Mouse (Mus musculus) intestine, embryonic 15.5 days (tissue): ENCODE results near the gene Pdyn. TPM values are rescaled to one million over a fixed set of nuclear protein-coding genes. Genes with fewer than 3 reads are reported as not detected.

Experiments
- ATAC-seq: fragments of 200-750 bp; cut with Nextera tagmentation; 2 replicates; pipeline ENCODE4 v1.8.0; 2017; ENCODE audit warnings: moderate TSS enrichment, moderate library complexity
- H3K27ac ChIP-seq: fragments of 300-500 bp; sonication (generic); 2 replicates; pipeline ENCODE4 v1.5.1; 2015; ENCODE audit warnings: mild to moderate bottlenecking, inconsistent platforms
- H3K27me3 ChIP-seq: fragments of 300-500 bp; sonication (generic); replicated peaks from 2 replicates; pipeline ENCODE4 v1.6.1; 2015; ENCODE audit warnings: inconsistent platforms
- H3K36me3 ChIP-seq: fragments of 300-500 bp; sonication (generic); 2 replicates; pipeline ENCODE4 v1.6.1; 2015; ENCODE audit warnings: inconsistent platforms
- H3K4me1 ChIP-seq: fragments of 300-500 bp; sonication (generic); replicated peaks from 2 replicates; pipeline ENCODE4 v1.6.1; 2015; ENCODE audit warnings: inconsistent platforms
- H3K4me2 ChIP-seq: fragments of 300-500 bp; sonication (generic); replicated peaks from 2 replicates; pipeline ENCODE4 v1.6.1; 2015; ENCODE audit warnings: mild to moderate bottlenecking, inconsistent platforms
- H3K4me3 ChIP-seq: fragments of 300-500 bp; sonication (generic); replicated peaks from 2 replicates; pipeline ENCODE4 v1.5.1; 2015; ENCODE audit warnings: inconsistent platforms
- H3K9ac ChIP-seq: fragments of 300-500 bp; sonication (generic); 2 replicates; pipeline ENCODE4 v1.6.1; 2015; ENCODE audit warnings: inconsistent platforms
- H3K9me3 ChIP-seq: fragments of 300-500 bp; sonication (generic); 2 replicates; pipeline ENCODE4 v1.6.1; 2016; ENCODE audit warnings: inconsistent platforms
- WGBS: fragments of 180-500 bp; shearing (Covaris S2); methylation state at CpG from one replicate; pipeline ENCODE4 v1.1.7; 2015; 5-methylcytosine and 5-hydroxymethylcytosine counted together
- polyA plus RNA-seq: library from polyadenylated mRNA; unstranded; fragments of >200 nt; fragmentation: Nextera tagmentation; extraction: Ambion mirVana; gene quantifications from 2 replicates; pipeline ENCODE4 v1.2.1, GENCODE M21; 2015

Pdyn gene
- polyA plus RNA-seq, result 0.66 and 1.0 TPM in 2 replicates

DNA sequence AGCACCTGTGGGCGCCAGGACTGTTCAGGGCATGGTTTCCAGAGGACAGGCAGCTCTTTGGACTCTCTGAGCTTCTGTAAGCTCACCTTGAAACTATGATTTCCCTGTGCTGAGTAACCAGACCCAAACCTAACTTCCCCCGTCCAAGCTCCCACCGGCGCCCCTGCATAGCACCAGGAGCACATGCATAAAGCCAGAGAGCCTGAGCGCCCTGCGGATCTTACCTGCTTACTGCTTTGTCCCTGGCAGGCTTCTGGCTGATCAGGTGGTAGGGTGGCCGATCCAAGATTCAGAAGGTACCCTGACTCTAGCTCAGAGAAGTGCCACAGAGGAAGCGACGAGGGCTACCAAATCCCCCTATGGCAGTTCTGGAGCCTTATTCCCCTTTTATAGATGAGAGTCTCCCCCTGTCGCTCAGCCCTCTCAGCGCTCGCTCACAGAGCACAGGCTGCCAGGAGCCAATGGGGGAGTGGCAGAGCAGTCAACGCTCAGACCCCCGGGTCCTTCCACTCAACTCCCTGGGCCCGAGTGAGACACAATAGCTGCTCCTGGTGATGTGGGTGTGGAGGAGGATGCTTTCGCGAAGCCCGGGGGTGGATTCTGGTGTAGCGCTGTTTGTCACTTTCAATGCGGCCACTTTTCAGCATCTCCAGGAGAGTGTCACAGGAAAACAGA is at the start of gene Pdyn:
TSS of gene Pdyn (minus strand) at position 361 of the 675 bp plus-strand sequence.
- 7% methylated on average over 20 of the region's 20 CpGs for WGBS
- H3K4me3 ChIP-seq, result no peak within 1 kb of the TSS
- no peaks in the 10 kb centered on the region for H3K9me3 ChIP-seq

GRCm38 (mm10) chr2:129742016-129742415 is 42.4 kb upstream of the Pdyn start:
- WGBS, result 89% methylated on average over 7 of the region's 7 CpGs
- H3K9ac ChIP-seq, result no peak overlapping the region
- no peak for ATAC-seq
- H3K4me1 ChIP-seq, result no peaks in the 10 kb centered on the region
- no peaks in the 10 kb centered on the region for H3K9me3 ChIP-seq
- H3K36me3 ChIP-seq, result no peaks in the 10 kb centered on the region
- no peak overlapping the region for H3K4me3 ChIP-seq
- no peak overlapping the region for H3K4me2 ChIP-seq
- no peak overlapping the region for H3K27ac ChIP-seq
- no peaks in the 10 kb centered on the region for H3K27me3 ChIP-seq

More for the DNA sequence above, at the start of gene Pdyn:
- Histone ChIP-seq H3K27me3 (peaks cover 36% of the 10 kb centered on the region), H3K27ac (no peak within 1 kb of the TSS), H3K4me2 (no peak within 1 kb of the TSS), H3K9ac (no peak within 1 kb of the TSS), H3K36me3 (no peaks in the 10 kb centered on the region), H3K4me1 (no peaks in the 10 kb centered on the region)
- no peak for ATAC-seq

DNA sequence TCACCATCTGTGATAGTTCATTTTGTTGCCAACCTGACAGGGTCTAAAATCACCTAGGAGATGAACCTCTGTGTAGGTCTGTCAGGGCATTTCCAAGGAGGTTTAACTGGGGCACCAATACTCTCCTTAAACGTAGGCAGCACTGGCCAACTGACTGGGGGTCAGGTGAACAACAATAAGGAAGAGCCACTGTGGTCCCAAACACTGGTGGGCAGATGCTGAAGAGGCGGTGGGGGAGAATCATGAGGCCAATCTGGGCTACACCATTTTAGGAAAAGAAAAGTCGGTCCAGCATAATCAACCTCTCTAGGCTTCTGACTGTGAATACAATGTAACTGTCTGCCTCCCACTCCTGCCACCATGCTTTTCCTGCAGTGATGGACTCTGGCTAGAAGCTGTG is 40.9 kb upstream of the Pdyn start:
- WGBS, result 78% methylated on average over 3 of the region's 3 CpGs

DNA sequence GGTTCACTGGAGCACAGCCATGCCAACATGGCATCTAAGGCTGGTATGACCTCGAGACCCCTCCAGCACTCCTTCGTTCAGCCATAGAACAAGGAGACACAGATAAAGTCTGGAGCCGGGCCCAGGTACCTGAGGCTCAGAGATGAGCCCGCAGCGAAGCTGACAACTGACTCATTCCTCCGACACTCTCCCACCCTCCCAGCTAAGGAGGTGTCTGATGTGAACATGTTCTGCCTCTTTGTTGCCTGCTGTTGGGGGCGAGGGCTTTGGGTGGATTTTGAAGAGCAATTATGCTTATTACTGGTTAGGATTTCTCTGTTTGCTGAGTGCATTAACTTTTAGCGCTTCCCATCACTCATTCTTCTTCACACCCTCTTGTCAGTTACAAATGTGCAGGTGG is 34.4 kb upstream of the Pdyn start:
- H3K4me3 ChIP-seq, result no peak overlapping the region

More for the DNA sequence above, 40.9 kb upstream of the Pdyn start:
- Histone ChIP-seq H3K27ac (no peak overlapping the region), H3K9ac (no peak overlapping the region), H3K9me3 (no peaks in the 10 kb centered on the region), H3K27me3 (no peaks in the 10 kb centered on the region), H3K4me1 (no peaks in the 10 kb centered on the region), H3K4me3 (no peak overlapping the region), H3K4me2 (no peak overlapping the region), H3K36me3 (no peaks in the 10 kb centered on the region)
- no peak for ATAC-seq

GRCm38 (mm10) chr2:129729681-129730080 is 30.0 kb upstream of the Pdyn start:
- no peak for ATAC-seq
- H3K27ac ChIP-seq, result no peak overlapping the region
- no peaks in the 10 kb centered on the region for H3K9me3 ChIP-seq
- H3K4me1 ChIP-seq, result no peaks in the 10 kb centered on the region
- H3K9ac ChIP-seq, result no peak overlapping the region
- no peaks in the 10 kb centered on the region for H3K36me3 ChIP-seq
- WGBS, result 75% methylated on average over 1 of the region's 1 CpGs
- no peaks in the 10 kb centered on the region for H3K27me3 ChIP-seq
- H3K4me3 ChIP-seq, result no peak overlapping the region
- no peak overlapping the region for H3K4me2 ChIP-seq

More for the DNA sequence above, 34.4 kb upstream of the Pdyn start:
- Histone ChIP-seq H3K9ac (no peak overlapping the region), H3K9me3 (no peaks in the 10 kb centered on the region), H3K27ac (no peak overlapping the region), H3K36me3 (no peaks in the 10 kb centered on the region), H3K27me3 (no peaks in the 10 kb centered on the region), H3K4me1 (no peaks in the 10 kb centered on the region), H3K4me2 (no peak overlapping the region)
- WGBS, result 79% methylated on average over 8 of the region's 8 CpGs
- ATAC-seq, result no peak

GRCm38 (mm10) chr2:129715671-129716070 is 16.0 kb upstream of the Pdyn start:
- no peak for ATAC-seq
- Histone ChIP-seq H3K4me3 (no peak overlapping the region), H3K4me1 (no peaks in the 10 kb centered on the region), H3K36me3 (no peaks in the 10 kb centered on the region), H3K27ac (no peak overlapping the region), H3K4me2 (no peak overlapping the region), H3K9me3 (no peaks in the 10 kb centered on the region), H3K9ac (no peak overlapping the region), H3K27me3 (no peaks in the 10 kb centered on the region)
- WGBS, result 18% methylated on average over 10 of the region's 10 CpGs

DNA sequence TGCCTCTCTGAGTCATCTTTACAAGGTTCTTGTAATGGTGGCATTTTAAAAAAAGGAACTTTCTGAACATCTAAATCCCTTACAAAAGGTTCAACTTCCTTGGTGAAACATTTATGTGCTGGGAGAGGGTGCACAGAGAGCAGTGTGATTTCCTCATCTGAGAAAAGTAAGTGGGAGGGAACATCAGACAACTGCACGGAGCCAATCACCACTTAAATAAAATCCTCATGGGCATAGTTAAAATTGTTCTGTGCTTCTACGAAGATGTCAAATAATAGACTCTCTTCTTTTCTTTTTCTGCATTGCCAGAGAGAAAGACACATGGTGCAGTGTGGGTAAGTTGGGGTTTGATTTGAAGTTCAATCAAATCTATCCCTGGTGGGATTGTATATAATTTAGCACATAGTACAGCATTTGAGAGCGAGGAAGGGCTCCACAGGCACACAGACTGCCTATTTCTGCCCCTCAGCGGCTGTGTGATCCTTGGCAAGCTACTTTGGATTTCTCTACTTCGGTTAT is 13.4 kb upstream of the Pdyn start:
- Histone ChIP-seq H3K4me1 (no peaks in the 10 kb centered on the region), H3K36me3 (no peaks in the 10 kb centered on the region), H3K4me2 (no peak overlapping the region), H3K27ac (no peak overlapping the region), H3K9ac (no peak overlapping the region), H3K27me3 (no peaks in the 10 kb centered on the region), H3K9me3 (no peaks in the 10 kb centered on the region), H3K4me3 (no peak overlapping the region)
- 74% methylated on average over 5 of the region's 5 CpGs for WGBS
- no peak for ATAC-seq

DNA sequence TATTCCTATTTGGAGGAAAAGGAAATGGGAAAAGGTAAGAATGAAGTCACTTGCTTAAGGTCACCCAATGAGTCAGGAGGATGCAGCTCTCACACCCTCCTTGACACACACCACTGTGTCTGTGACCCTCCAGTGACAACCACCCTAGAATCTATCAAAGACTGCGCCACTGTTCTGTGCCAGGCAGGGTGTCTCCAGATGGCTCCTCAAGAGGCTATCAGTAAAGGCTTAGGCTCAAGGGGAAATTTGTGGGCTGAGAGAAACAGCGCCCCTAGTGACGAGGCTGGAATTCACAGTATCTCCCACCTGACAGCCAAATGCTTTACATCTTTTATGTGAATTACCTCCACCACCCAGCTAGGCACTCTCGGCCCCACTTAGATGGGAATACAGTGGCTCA is 3.6 kb downstream of the Pdyn start:
- no peaks in the 10 kb centered on the region for H3K4me1 ChIP-seq
- H3K27me3 ChIP-seq, result peaks cover 31% of the 10 kb centered on the region
- no peak overlapping the region for H3K4me2 ChIP-seq
- no peak overlapping the region for H3K27ac ChIP-seq
- 15% methylated on average over 4 of the region's 4 CpGs for WGBS
- H3K36me3 ChIP-seq, result no peaks in the 10 kb centered on the region
- no peak overlapping the region for H3K4me3 ChIP-seq
- ATAC-seq, result no peak
- H3K9me3 ChIP-seq, result no peaks in the 10 kb centered on the region
- H3K9ac ChIP-seq, result no peak overlapping the region

DNA sequence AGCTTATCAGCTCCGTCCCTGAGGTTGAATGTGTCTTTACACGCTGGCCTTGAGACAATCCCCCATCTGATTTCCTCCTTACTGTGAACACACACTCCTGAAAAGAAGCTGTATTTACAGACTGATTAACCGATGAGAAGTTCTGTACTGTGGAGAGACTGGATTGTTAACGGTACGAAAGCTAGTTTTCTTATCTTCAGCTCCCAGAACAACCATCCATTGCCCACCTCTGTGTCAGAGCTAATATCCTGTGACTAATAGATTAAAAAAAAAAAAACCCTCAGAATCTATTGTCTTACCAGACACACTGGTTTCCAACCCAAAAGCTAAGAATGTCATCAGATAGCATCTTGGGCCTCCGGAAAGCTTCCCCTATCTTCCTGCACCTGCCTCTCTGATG is 5.3 kb downstream of the Pdyn start:
- no peak for ATAC-seq
- Histone ChIP-seq H3K4me1 (no peaks in the 10 kb centered on the region), H3K4me3 (no peak overlapping the region), H3K36me3 (no peaks in the 10 kb centered on the region), H3K9me3 (no peaks in the 10 kb centered on the region), H3K27me3 (peaks cover 16% of the 10 kb centered on the region), H3K27ac (no peak overlapping the region), H3K9ac (no peak overlapping the region), H3K4me2 (no peak overlapping the region)
- 58% methylated on average over 6 of the region's 6 CpGs for WGBS

DNA sequence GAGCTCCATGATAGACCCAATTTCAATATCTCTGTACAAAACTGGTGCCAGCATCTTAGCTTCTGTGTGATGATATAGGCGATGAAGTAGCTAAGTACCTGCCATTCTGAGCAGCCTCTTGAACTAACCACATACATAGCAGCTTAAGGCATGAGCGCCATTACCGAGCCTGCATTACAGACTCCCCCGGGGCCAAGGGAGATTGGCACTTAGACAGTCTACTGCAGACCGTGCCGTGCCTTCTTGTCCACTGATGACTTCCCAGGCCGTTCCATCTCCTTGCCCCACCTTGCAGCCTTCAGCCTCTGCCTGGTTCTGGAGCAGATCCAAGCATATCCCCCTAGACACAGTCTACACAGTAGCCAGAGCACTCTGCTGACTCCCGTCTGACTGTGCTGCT is 7.0 kb downstream of the Pdyn start:
- Histone ChIP-seq H3K4me3 (no peak overlapping the region), H3K27me3 (peaks cover 2% of the 10 kb centered on the region), H3K4me2 (no peak overlapping the region), H3K4me1 (no peaks in the 10 kb centered on the region), H3K9ac (no peak overlapping the region), H3K36me3 (no peaks in the 10 kb centered on the region), H3K9me3 (no peaks in the 10 kb centered on the region), H3K27ac (no peak overlapping the region)
- no peak for ATAC-seq
- WGBS, result 88% methylated on average over 8 of the region's 8 CpGs

DNA sequence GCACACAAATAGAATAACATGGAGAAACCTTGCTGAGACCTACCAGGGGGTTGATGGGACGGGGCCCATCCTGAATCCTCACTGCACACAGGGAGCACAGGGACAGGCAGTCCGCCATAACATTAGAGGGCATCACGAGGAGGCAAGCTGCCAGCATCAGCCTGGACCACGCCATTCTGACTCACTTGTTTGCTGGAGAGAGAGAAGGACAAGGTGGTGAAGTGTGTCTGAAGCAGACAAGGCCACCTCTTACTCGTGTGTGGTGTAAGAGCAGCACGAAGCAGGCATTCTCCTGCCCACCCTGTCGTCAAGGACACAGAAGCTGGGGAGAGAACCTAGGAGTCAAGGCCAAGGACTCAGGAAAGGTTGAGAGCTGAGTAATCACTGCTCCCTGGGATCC is 9.9 kb downstream of the Pdyn start:
- no peak overlapping the region for H3K9ac ChIP-seq
- no peaks in the 10 kb centered on the region for H3K27me3 ChIP-seq
- no peak overlapping the region for H3K4me3 ChIP-seq
- H3K4me1 ChIP-seq, result no peaks in the 10 kb centered on the region
- H3K9me3 ChIP-seq, result no peaks in the 10 kb centered on the region
- H3K36me3 ChIP-seq, result no peaks in the 10 kb centered on the region
- ATAC-seq, result no peak
- no peak overlapping the region for H3K4me2 ChIP-seq
- WGBS, result 79% methylated on average over 7 of the region's 7 CpGs
- no peak overlapping the region for H3K27ac ChIP-seq

DNA sequence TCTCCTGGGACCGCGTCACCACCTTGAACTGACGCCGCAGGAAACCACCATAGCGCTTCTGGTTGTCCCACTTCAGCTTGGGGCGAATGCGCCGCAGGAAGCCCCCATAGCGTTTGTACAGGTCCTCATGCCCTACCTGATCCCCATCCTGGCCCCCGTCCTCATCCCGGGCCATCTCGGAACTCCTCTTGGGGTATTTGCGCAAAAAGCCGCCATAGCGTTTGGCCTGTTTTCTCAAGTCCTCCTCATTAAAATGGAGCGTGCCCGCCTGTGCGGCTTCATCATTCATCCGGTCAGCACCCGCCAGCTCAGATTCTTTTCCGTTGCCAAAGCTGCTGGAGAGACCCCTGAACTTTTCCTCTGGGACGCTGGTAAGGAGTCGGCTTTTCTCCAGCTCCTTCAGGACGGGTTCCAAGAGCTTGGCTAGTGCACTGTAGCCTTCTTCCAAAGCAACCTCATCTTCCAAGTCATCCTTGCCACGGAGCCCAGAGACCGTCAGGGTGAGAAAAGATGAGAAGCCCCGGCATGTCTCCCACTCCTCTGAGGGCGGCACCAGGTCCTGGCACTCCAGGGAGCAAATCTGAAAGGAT is 11.5 kb downstream of the Pdyn start:
- H3K9me3 ChIP-seq, result no peaks in the 10 kb centered on the region
- no peak overlapping the region for H3K4me2 ChIP-seq
- H3K27me3 ChIP-seq, result no peaks in the 10 kb centered on the region
- no peak for ATAC-seq
- no peak overlapping the region for H3K27ac ChIP-seq
- H3K36me3 ChIP-seq, result no peaks in the 10 kb centered on the region
- no peak overlapping the region for H3K4me3 ChIP-seq
- no peaks in the 10 kb centered on the region for H3K4me1 ChIP-seq
- no peak overlapping the region for H3K9ac ChIP-seq
- 92% methylated on average over 28 of the region's 28 CpGs for WGBS

DNA sequence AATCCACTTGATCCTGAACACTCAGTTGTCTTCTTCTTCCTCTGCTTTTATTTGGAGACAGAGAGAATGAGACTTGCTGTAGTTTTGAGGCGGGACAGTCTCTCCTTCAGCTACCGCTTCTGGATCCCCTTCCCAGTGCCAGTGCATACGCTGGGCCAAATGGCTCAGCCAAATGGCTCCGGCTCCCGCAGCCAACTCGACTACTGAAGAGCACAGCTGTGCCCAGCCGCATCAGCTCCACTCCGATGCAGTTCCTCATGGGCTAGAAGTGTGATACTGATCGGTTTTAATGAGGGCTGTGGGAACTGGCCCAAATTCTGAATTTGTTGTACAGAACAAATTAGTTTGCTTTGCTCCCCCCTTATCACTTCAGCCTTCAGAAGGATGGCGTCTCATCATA is 12.7 kb downstream of the Pdyn start:
- Histone ChIP-seq H3K27me3 (no peaks in the 10 kb centered on the region), H3K9me3 (no peaks in the 10 kb centered on the region), H3K4me2 (no peak overlapping the region), H3K4me1 (no peaks in the 10 kb centered on the region), H3K9ac (no peak overlapping the region), H3K27ac (no peak overlapping the region), H3K4me3 (no peak overlapping the region), H3K36me3 (no peaks in the 10 kb centered on the region)
- 46% methylated on average over 10 of the region's 10 CpGs for WGBS
- no peak for ATAC-seq
